17 mouse cellular contexts compared by ENCODE assay signal in the genomic region with DNA sequence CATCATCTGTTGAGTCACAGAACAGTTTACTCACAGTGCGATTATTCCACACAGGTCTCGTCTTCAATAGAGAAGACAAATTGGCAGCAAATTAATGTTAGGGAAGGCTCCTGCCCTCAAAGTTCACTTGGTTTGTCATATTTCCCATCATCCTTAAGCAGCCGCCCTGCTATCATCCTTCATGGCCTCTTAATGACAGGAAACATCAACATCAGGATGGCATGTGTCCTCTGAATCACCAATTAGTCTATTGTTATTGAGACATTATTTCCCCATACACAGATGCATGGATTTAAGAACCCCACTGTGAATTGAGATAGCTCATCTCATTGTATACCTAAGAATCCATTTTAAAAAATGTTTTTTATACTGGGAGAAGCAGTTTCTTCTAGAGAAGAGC.
"Had no signal": no experiment of that assay in that cellular context is flagged by ENCODE, and none has a peak within 500 bp of the region (broad histone marks: within the 10 kb centered on the region; RNA-seq: fewer than 3 reads in every experiment).

No protein-coding gene starts in this region.

- DNase-seq: cerebellum, adult 8-10 months; cerebellum, adult 9-10 months; cerebellum, adult 9-11 months; cerebellum, postnatal 10 days; cerebellum, postnatal 14 days; cerebellum, postnatal 25 days; cerebellum, postnatal 36 days; embryo, embryonic 11 days; forebrain, postnatal 0 days; gastrocnemius, adult 2 months; gastrocnemius, postnatal 10 days; gastrocnemius, postnatal 14 days; gastrocnemius, postnatal 25 days; gastrocnemius, postnatal 36 days; heart, adult 11 months; heart, adult 18-20 months; heart, adult 2 months had no signal
